Mouse (Mus musculus) MEL (cell line): ENCODE measurements around the gene Cyp2d22. TPM values are rescaled to one million over a fixed set of nuclear protein-coding genes. Genes with fewer than 3 reads are reported as not detected.

Source experiments
- DNase-seq: peaks from one replicate; pipeline ENCODE4 v3.0.0; 2011; ENCODE audit warnings: low read depth, low spot score
- H3K27ac ChIP-seq: 2 replicates; pipeline ENCODE4 v1.5.1; 2012; ENCODE audit warnings: low read depth, mild to moderate bottlenecking, control low read depth, low read length, moderate library complexity; ENCODE audit not compliant: control insufficient read depth
- H3K27me3 ChIP-seq, 2 experiments: fragments of 150-350 bp in 1 of 2; sonication (generic) in 1 of 2; 2 replicates each; pipeline ENCODE4 v1.6.1; 2012; ENCODE audit warnings: low read length in 2 of 2, mild to moderate bottlenecking in 2 of 2, improper control_type of control experiment in 1 of 2, moderate library complexity in 1 of 2; ENCODE audit not compliant: insufficient read depth in 2 of 2, control insufficient read depth in 1 of 2
- H3K36me3 ChIP-seq, 2 experiments: 2 replicates each; pipeline ENCODE4 v1.6.1; 2012 to 2014; ENCODE audit warnings: low read length in 2 of 2, improper control_type of control experiment in 1 of 2, inconsistent platforms in 1 of 2, mild to moderate bottlenecking in 1 of 2; ENCODE audit not compliant: insufficient read depth in 2 of 2, control insufficient read depth in 1 of 2
- H3K4me1 ChIP-seq, 2 experiments: fragments of 150-350 bp in 1 of 2; sonication (generic) in 1 of 2; 2 replicates each; pipeline ENCODE4 v1.6.1; 2012; ENCODE audit warnings: low read length in 2 of 2, improper control_type of control experiment in 1 of 2, mild to moderate bottlenecking in 1 of 2; ENCODE audit not compliant: insufficient read depth in 2 of 2, control insufficient read depth in 1 of 2
- H3K4me3 ChIP-seq, 2 experiments: fragments of 150-350 bp in 1 of 2; sonication (generic) in 1 of 2; 2 replicates each; pipeline ENCODE4 v1.5.1; 2012; ENCODE audit warnings: low read depth in 2 of 2, low read length in 2 of 2, mild to moderate bottlenecking in 2 of 2, moderate library complexity in 2 of 2, control low read depth in 1 of 2, improper control_type of control experiment in 1 of 2; ENCODE audit not compliant: control insufficient read depth in 1 of 2, insufficient read depth in 1 of 2
- H3K79me2 ChIP-seq: 2 replicates; pipeline ENCODE4 v1.6.1; 2012; ENCODE audit warnings: mild to moderate bottlenecking, low read length, moderate library complexity; ENCODE audit not compliant: control insufficient read depth, poor library complexity, insufficient read depth
- H3K9ac ChIP-seq: 2 replicates; pipeline ENCODE4 v1.6.1; 2012; ENCODE audit warnings: low read depth, mild to moderate bottlenecking, control low read depth, low read length, moderate library complexity; ENCODE audit not compliant: control insufficient read depth, poor library complexity, severe bottlenecking
- H3K9me3 ChIP-seq: fragments of 150-350 bp; sonication (generic); replicated peaks from 2 replicates; pipeline ENCODE4 v1.6.1; 2012; ENCODE audit warnings: mild to moderate bottlenecking, low read length, improper control_type of control experiment, moderate library complexity; ENCODE audit not compliant: insufficient read depth
- BHLHE40 ChIP-seq: IDR thresholded peaks from 2 replicates; pipeline ENCODE4 v1.6.1; 2012; ENCODE audit warnings: low read depth, mild to moderate bottlenecking, inconsistent platforms, low read length, improper control_type of control experiment, borderline replicate concordance
- CHD2 ChIP-seq: IDR thresholded peaks from 2 replicates; pipeline ENCODE4 v1.6.1; 2011; ENCODE audit warnings: low read length, improper control_type of control experiment
- CTCF ChIP-seq, 3 experiments: IDR thresholded peaks in 2 of 3; conservative IDR thresholded peaks in 1 of 3; 2 replicates each; pipeline ENCODE4 v1.5.1; 2011 to 2012; ENCODE audit warnings: low read length in 3 of 3, low read depth in 2 of 3, mild to moderate bottlenecking in 2 of 3, improper control_type of control experiment in 1 of 3, inconsistent platforms in 1 of 3, mixed read lengths in 1 of 3, moderate library complexity in 1 of 3; ENCODE audit not compliant: control insufficient read depth in 1 of 3, insufficient read depth in 1 of 3, poor library complexity in 1 of 3, severe bottlenecking in 1 of 3
- EP300 ChIP-seq, 2 experiments: IDR thresholded peaks; 2 replicates each; pipeline ENCODE4 v1.6.1; 2011; ENCODE audit warnings: improper control_type of control experiment in 2 of 2, low read length in 2 of 2, low read depth in 1 of 2, mild to moderate bottlenecking in 1 of 2
- ETS1 ChIP-seq: IDR thresholded peaks from 2 replicates; pipeline ENCODE4 v1.6.1; 2012; ENCODE audit warnings: low read depth, mild to moderate bottlenecking, inconsistent platforms, low read length, improper control_type of control experiment, moderate library complexity
- GATA1 ChIP-seq: IDR thresholded peaks from 2 replicates; pipeline ENCODE4 v1.6.1; 2011; ENCODE audit warnings: low read depth, low read length, improper control_type of control experiment
- HCFC1 ChIP-seq: IDR thresholded peaks from 2 replicates; pipeline ENCODE4 v1.6.1; 2012; ENCODE audit warnings: low read depth, mild to moderate bottlenecking, inconsistent platforms, low read length, improper control_type of control experiment, moderate library complexity
- MAFK ChIP-seq: IDR thresholded peaks from 2 replicates; pipeline ENCODE4 v1.6.1; 2011; ENCODE audit warnings: low read depth, mild to moderate bottlenecking, low read length, improper control_type of control experiment, borderline replicate concordance
- MAX ChIP-seq: IDR thresholded peaks from 2 replicates; pipeline ENCODE4 v1.6.1; 2011; ENCODE audit warnings: low read length, improper control_type of control experiment
- MYB ChIP-seq: IDR thresholded peaks from 2 replicates; pipeline ENCODE4 v1.6.1; 2011; ENCODE audit warnings: mild to moderate bottlenecking, low read depth, low read length, improper control_type of control experiment
- MYC ChIP-seq: IDR thresholded peaks from 2 replicates; pipeline ENCODE4 v1.6.1; 2011; ENCODE audit warnings: low read depth, mild to moderate bottlenecking, low read length, improper control_type of control experiment, moderate library complexity
- NELFE ChIP-seq: IDR thresholded peaks from 2 replicates; pipeline ENCODE4 v1.6.1; 2011; ENCODE audit warnings: low read depth, low read length, improper control_type of control experiment
- NRF1 ChIP-seq: IDR thresholded peaks from 2 replicates; pipeline ENCODE4 v1.6.1; 2014; ENCODE audit warnings: low read depth, mild to moderate bottlenecking, inconsistent platforms, low read length, improper control_type of control experiment, moderate library complexity; ENCODE audit not compliant: poor library complexity, insufficient read depth, severe bottlenecking
- RCOR1 ChIP-seq: IDR thresholded peaks from 2 replicates; pipeline ENCODE4 v1.6.1; 2012; ENCODE audit warnings: low read depth, mild to moderate bottlenecking, inconsistent platforms, low read length, improper control_type of control experiment
- TAL1 ChIP-seq: IDR thresholded peaks from 2 replicates; pipeline ENCODE4 v1.6.1; 2012; ENCODE audit warnings: mild to moderate bottlenecking, inconsistent platforms, low read length, moderate library complexity, mixed read lengths
- TBP ChIP-seq: IDR thresholded peaks from 2 replicates; pipeline ENCODE4 v1.8.0; 2011; ENCODE audit warnings: low read depth, low read length, improper control_type of control experiment
- UBTF ChIP-seq: IDR thresholded peaks from 2 replicates; pipeline ENCODE4 v1.6.1; 2012; ENCODE audit warnings: low read depth, mild to moderate bottlenecking, inconsistent platforms, low read length, improper control_type of control experiment, moderate library complexity, borderline replicate concordance; ENCODE audit not compliant: insufficient read depth
- ZC3H11A ChIP-seq: IDR thresholded peaks from 2 replicates; pipeline ENCODE4 v1.6.1; 2012; ENCODE audit warnings: low read depth, mild to moderate bottlenecking, inconsistent platforms, low read length, improper control_type of control experiment
- ZKSCAN1 ChIP-seq: IDR thresholded peaks from 2 replicates; pipeline ENCODE4 v1.6.1; 2012; ENCODE audit warnings: low read depth, mild to moderate bottlenecking, inconsistent platforms, low read length, improper control_type of control experiment, moderate library complexity
- ZNF384 ChIP-seq: IDR thresholded peaks from 2 replicates; pipeline ENCODE4 v1.6.1; 2012; ENCODE audit warnings: low read depth, mild to moderate bottlenecking, inconsistent platforms, low read length, improper control_type of control experiment
- polyA plus RNA-seq, 2 experiments: library from polyadenylated mRNA; stranded (reverse) in 1 of 2; unstranded in 1 of 2; fragments of >175 nt in 1 of 2; fragments of >200 nt in 1 of 2; gene quantifications; 2 replicates each; pipeline versions ENCODE4 v1.2.1 to v1.2.4; 2012; ENCODE audit warnings: low replicate concordance in 2 of 2, low read depth in 1 of 2; ENCODE audit not compliant: insufficient read length in 2 of 2, insufficient read depth in 1 of 2, missing spikeins in 1 of 2
- total RNA-seq: library from RNA; depleted of rRNA; stranded (reverse); fragments of 300-350 nt; gene quantifications from 2 replicates; pipeline ENCODE4 v1.2.3, GENCODE M21; 2012

Gene Cyp2d22
- total and polyA plus RNA-seq, 3 experiments = 0.10 TPM; not detected in 2

DNA sequence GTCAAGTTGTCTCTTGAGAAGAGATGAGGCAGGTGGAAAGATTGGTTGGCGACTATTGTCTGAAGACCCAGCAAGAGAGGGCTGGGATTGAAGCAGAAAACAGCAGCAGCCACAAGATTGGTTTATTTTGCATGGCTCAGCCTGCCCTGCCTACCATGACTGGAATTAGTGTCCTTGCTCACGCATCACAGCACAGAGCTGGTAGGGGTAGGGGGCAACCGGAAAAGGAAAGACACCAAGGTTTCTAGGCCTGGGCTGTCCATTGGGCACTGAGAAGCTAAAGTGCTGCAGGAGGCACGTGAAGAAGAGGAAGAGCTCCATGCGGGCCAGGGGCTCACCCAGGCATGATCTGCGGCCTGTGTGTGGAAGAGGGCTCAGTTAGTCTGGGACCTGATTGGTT, 22.7 kb upstream of the Cyp2d22 start:
- Histone ChIP-seq H3K27ac (no peak overlapping the region), H3K36me3 (no peaks in the 10 kb centered on the region), H3K9ac (no peak overlapping the region), H3K4me3 (no peak overlapping the region), H3K27me3 (peaks cover 0 to 2% of the 10 kb centered on the region in 2 experiments; a peak in 1 of 4 replicates), H3K9me3 (no peaks in the 10 kb centered on the region), H3K4me1 (no peaks in the 10 kb centered on the region), H3K79me2 (no peaks in the 10 kb centered on the region)
- TF ChIP-seq NRF1 (no peak), ETS1 (no peak), NELFE (no peak), MYB (no peak), GATA1 (no peak), MAX (no peak), ZNF384 (no peak), EP300 (IDR thresholded peaks at IDR 0.05; ENCODE audit: low read depth in 1 of 2, low read length in 2 of 2) (no peak), RCOR1 (no peak), CTCF (IDR thresholded peaks at IDR 0.05 in 2 of 3, conservative IDR thresholded peaks at IDR 0.05 in 1 of 3; ENCODE audit: control insufficient read depth in 1 of 3, insufficient read depth in 1 of 3, low read depth in 2 of 3, low read length in 3 of 3, poor library complexity in 1 of 3, severe bottlenecking in 1 of 3) (no peak), UBTF (no peak), MYC (no peak), ZC3H11A (no peak), ZKSCAN1 (no peak), TAL1 (no peak), BHLHE40 (no peak), TBP (no peak), HCFC1 (no peak)
- DNase-seq = no peak

DNA sequence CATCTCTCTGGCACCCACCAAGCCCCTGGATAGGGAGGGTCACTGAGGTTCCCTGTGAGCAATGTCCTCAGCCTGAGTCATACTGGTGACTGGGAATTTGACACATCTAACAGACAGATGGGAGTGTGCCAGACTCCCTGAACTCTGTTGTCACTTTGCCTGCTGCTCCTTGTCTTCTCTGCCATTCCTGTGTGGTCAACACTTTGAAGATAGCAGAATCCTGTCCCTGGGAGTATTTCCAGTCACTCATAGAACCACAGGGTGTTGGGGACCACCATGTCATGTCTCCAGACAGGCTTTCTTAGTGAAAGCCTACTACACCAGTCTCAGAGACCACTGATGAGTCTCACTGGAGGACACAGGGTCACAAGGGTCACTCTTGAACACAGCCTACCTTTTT, 22.0 kb upstream of the Cyp2d22 start:
- no peak overlapping the region for H3K27ac ChIP-seq
- H3K4me3 ChIP-seq = no peak overlapping the region
- no peak overlapping the region for H3K9ac ChIP-seq
- no peaks in the 10 kb centered on the region for H3K4me1 ChIP-seq
- H3K27me3 ChIP-seq = no peaks in the 10 kb centered on the region
- H3K36me3 ChIP-seq = no peaks in the 10 kb centered on the region
- H3K9me3 ChIP-seq = no peaks in the 10 kb centered on the region
- no peak for DNase-seq
- no peaks in the 10 kb centered on the region for H3K79me2 ChIP-seq
- TF ChIP-seq CHD2 = no peak
- no peak for TF ChIP-seq MAFK
